Mouse (Mus musculus) WW6 (cell line): ENCODE data around the gene Coro1b.

Source experiments
- DNase-seq: peaks from one replicate; pipeline ENCODE4 v3.0.0-alpha.2; 2013; ENCODE audit warnings: low read depth, low spot score

Gene Coro1b

GRCm38 (mm10) chr19:4189051-4189620 is 40.7 kb downstream of the Coro1b start:
- no peak for DNase-seq

GRCm38 (mm10) chr19:4190831-4191334 is 42.5 kb downstream of the Coro1b start, which contains the start of gene Tbc1d10c:
Tbc1d10c (minus strand) TSS chr19:4191284.
- no peak for DNase-seq

GRCm38 (mm10) chr19:4191528-4192250 is 43.3 kb downstream of the Coro1b start, which contains the start of gene Ppp1ca:
Ppp1ca (plus strand) TSS chr19:4192065.
- DNase-seq: peak; percentile 83

- no peak for DNase-seq
These were observed 44.0 kb downstream of the Coro1b start for GRCm38 (mm10) chr19:4192251-4192985.

- no peak for DNase-seq
These were observed 44.7 kb downstream of the Coro1b start for GRCm38 (mm10) chr19:4193129-4193528.

GRCm38 (mm10) chr19:4194021-4194724 is 45.8 kb downstream of the Coro1b start:
- DNase-seq: no peak

- DNase-seq: no peak
These were observed 46.6 kb downstream of the Coro1b start for GRCm38 (mm10) chr19:4194776-4195650.

- DNase-seq: no peak
These were observed 47.6 kb downstream of the Coro1b start for GRCm38 (mm10) chr19:4196048-4196447.

DNA sequence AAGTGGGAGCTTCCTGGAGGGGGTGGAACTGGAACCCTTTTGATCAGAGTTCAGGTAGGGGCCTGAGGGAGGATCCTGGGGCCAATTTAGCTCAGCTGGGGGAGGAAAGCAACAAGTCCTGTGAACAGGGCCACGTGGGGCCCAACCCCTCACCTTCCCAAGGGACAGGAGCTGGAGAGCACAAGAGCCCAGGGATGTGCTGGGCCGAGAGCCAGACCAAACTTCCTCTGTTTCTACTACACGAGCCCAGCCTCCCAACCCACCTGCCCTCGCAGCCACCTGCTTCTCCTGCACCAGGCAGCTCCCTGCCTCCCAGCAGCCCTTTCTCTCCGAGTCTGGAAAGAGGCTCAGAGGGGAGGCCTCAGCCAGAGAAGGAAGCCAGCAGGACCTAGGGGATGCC is 48.1 kb downstream of the Coro1b start:
- no peak for DNase-seq

DNA sequence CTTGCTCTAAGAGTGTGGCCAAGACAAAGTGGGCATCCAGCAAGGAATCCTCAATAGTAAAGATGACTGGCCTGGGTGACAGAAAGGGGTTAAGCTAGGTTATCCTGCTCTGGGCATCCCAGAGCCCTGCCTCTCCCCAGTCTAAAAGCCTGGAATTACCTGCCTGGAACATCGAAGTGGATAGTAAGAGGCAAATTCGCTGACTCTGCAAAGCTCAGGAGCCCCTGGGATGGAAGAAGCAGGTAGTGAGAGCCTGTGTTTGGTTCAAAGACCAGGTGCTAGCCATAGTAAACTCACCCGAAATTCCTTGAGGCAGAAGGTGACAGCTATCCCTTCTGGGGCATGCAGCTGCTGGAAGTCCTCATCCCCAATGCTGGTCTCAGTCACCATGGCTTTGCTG is 48.8 kb downstream of the Coro1b start:
- no peak for DNase-seq

GRCm38 (mm10) chr19:4201291-4201909 is 53.0 kb downstream of the Coro1b start, which contains the start of gene Rad9a:
Rad9a (minus strand) TSS chr19:4201662.
- DNase-seq: peak; percentile 92

- no peak for DNase-seq
These were observed 53.7 kb downstream of the Coro1b start for GRCm38 (mm10) chr19:4202149-4202548.

DNA sequence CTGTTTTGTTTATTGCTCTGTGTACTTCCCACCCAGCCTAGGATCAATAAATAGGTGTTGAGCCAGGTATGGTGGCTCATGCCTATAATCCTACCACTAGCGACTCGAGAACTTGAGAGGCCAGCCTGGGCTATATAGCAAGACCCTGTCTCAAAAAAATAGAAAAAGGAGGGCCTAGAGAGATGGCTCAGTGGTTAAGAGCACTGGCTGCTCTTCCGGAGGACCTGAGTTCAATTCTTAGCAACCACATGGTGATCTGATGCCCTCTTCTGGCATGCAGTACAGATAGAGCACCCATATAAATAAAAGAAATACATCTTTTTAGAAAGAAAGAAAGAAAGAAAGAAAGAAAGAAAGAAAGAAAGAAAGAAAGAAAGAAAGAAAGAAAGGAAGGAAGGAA is 54.7 kb downstream of the Coro1b start:
- no peak for DNase-seq
